Mouse (Mus musculus) left cerebral cortex, adult 8-10 months (tissue): Measurements from ENCODE around the gene Defb13. TPM values are rescaled to one million over a fixed set of nuclear protein-coding genes. Genes with fewer than 3 reads are reported as not detected.
"Not testable (repeated sequence)": the region's sequence is repeated elsewhere in the genome, so short reads cannot be mapped to it uniquely, and the experiment has no call there.

ENCODE experiments used
- DNase-seq, 2 experiments: peaks; one replicate each; pipeline ENCODE4 v3.0.0; 2022; ENCODE audit warnings: low spot score in 2 of 2
- total RNA-seq, 4 experiments: library from RNA; stranded (reverse); gene quantifications; 2 replicates each; pipeline ENCODE4 v1.2.4; 2022

Gene Defb13
- not detected for total RNA-seq

DNA sequence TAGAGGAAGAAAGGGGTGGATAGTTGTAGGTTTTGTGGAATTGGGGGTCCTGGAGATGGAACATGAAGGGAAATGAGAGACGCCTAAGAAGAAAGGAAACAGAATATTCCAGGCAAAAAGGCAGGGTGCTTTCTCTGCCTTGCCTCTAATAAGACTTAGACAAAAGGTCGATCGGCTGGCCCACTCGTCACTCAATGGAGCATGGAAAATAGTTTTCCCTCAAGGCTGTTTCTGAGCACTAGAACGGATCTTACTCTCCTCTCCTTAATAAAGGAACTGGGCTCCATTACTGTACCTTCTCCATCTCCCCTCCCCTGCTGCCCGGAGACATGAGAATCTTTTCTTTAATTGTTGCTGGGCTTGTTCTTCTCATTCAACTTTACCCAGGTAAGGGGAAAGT lies at the start of gene Defb13:
Defb13 (plus strand) TSS at position 301 of the 400 bp plus-strand sequence.
- DNase-seq: no peak

DNA sequence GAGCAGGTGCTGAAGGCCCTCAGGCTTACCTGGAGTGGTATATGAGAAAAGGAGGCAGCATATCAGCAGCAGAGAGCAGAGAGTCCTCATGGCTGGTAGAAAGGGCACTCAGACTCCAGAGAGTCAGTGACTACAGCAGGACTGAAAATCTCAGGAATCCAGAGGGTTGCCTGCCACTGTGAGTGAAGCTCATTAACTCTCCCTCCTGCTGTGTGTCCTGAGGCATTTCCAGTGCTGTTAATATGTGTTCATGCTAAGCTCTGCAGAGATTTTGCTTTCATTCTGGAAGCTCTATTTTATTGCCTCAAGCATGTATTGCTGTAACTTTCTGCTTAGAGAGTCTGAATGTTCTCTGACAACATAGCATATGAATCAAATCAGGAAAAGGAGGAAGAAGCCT lies 40.3 kb upstream of the Defb13 start, which contains the start of gene Defb11:
Defb11 (minus strand) TSS at position 123 of the 400 bp plus-strand sequence.
- DNase-seq: not testable (repeated sequence)

DNA sequence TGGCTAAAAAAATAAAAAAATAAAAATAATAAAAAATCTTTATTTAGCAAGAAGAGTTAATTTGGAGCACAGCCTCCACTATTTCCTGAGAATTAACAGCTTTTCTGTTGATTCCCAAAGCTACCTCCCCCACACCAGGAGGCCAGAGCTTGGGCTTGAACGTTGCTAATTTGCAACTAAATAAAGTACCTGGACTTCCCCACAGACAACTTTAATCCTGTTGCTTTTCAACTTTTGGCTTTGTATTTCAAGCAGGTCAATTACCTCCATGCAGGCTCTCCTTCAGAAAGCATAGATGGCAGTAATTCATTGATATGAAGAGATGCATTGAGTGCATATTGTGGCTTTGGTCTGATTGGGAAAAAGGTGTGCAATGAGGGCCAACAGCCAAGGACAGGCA lies 34.6 kb upstream of the Defb13 start:
- no peak for DNase-seq

DNA sequence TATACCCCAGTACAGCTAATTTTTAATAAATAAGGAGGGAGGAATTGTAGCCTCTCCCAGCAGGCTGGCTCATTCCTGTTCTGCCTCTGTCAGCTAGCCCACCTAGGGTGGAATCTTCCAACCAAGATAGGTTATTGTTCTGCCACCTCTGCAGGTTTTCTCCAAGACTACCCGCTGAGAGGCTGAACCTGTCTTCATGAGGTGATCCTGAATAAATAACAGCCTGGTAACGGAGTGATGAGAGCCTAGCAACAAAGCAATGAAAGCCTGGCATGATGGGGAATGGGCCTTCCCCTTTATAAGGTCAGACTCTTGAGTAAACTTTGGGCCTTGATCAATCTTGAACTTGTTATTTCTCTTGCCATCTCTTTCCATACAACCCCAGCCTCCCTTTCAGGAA lies 34.0 kb upstream of the Defb13 start:
- no peak for DNase-seq

DNA sequence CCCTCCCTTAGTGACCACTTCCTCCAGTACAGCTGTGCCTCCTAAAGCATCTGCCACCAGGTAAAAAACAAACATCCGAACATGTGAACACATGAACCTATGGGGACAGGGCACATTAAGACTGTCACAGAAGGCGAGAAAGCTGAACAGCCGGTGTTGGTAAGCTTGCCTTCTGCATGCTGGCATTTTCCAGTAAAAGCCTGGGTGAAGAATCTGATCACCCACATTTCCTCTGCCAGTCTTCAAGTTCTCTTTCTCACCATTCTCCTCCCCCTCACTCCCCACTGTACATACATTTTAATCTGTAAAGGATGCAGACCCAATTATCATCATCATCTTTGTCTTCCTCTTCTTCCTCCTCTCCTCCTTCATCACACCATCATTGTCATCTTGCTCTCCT lies 30.9 kb upstream of the Defb13 start:
- peak in 1 of 2 experiments; percentile 8 for DNase-seq

DNA sequence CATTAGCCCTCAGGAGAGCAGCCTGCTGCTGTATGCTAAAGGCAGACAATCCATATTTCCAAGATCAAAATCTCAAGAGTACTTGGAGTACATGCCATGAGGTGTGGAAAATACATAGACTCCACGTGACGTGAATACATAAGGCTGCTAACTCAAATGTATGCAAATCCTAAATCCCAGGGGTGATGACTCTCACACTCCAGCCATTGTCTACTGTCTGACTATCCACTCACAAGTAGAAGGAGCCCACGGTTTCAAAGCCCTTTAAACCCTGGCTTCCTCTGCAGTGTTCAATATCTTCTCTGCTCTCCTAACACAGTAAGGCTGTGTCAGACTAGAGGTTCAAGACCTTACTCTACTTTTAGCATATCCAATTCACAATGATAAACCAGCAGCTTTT lies 15.8 kb upstream of the Defb13 start:
- not testable (repeated sequence) for DNase-seq

DNA sequence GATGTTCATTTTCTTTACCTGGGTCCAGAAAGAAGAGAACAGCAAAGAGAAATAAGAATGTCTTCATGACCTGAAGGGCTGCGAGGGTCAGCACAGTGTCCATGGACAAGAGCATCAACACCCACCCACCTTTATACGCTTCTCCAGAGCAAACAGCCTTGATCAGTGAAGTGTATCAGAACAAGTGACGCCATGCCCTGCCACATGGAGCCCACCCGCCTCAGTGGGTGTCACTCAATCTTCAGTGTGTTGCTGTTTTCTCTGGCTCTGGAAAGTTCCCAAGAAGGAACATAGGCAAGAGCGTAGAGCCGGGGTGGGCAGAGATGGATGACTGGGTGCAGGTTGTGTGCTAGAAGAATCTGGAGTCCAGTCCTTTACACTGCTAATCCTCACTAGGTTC lies 14.0 kb upstream of the Defb13 start, which contains the start of gene Defb15:
Defb15 (minus strand) TSS at position 101 of the 400 bp plus-strand sequence.
- no peak for DNase-seq

DNA sequence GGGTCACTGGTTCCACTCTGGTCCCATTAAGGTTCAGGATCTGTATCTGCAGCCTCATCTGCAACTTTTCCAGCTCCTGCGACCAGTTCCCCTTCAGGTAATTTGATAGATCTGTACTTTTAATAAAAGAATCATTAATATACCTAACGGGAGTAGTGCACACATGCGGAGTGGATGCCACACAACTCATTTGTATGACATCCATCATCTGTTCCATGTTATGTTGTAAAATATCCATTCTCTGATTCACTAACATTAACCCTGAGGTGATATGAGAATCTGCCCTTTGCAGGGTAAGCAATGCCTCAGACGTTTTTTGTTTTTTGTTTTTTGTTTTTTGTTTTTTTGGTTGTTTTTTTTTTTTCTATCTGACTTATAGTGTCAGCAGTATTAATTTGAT lies 8.5 kb upstream of the Defb13 start, which contains the start of gene Defb35:
Defb35 (plus strand) TSS at position 301 of the 400 bp plus-strand sequence.
- not testable (repeated sequence) for DNase-seq

DNA sequence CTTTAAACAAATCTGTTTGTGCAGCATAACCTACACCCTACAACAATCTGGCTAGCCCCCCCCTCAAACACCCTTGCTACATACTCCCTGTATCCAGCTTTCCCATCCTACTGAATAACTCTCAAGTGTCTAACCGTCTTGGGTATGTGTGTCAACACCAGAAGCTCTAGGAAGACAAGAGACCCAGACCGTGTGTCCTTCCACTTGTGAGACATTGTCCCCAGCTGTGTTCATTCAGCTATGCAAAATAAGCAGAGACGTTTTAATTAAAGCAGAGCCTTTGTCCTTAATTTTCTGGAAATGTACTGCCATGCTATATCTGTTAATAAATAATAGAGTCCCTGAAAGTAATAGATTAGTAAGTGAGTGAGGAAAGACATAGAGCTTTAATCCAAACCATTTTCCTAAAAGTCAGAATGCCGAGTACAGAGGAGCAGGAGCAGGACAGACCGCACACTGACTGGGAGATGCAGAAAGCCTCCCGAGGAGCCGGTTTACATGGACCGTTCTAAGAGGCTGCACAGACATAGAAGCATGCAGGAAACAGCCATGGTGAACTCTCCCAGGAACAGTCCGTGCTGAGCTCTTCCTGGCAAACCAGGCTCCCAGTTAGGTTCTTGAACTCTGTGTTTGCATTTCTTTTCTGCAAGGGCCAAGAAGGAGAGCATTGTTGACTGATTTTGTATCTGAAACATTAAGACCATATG lies 902 bp downstream of the Defb13 start:
- DNase-seq: no peak

DNA sequence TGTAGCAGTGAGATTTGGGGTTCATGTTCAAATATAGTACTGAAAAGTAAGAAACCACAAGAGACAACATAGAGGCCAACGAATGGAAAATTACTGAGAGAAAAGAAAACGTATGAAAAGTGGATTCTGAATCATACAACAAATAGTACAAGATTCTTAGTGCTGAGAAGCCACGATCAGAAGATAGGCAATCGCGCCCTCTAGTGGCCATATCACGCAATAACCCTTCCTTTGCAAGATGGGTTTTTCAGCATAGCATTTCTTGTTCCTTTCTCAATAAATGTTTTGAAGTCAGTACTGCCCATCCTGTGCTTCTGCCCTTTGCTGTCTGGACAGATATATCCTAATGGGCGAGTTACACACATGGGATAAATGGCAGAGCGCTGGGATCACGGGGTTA lies 8.8 kb downstream of the Defb13 start:
- peak; percentile 8 to 34 for DNase-seq

DNA sequence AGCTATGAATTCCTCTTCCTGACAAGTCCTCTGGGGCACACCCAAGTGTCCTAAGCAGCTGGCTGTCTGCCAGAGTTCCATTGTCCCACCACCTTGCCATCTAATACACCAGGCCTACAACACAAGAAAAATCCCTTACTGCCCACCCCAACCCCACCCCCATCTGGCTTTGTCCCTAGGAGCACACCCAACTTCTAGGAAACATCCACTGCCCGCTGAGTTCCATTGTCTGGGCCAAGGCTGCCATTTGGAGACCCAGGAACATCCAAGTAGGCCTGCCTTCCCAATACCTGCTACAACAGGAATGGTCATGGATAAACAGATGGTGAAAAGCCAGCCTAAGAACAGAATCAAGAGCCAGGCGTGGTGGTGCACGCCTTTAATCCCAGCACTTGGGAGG lies 9.8 kb downstream of the Defb13 start:
- DNase-seq: no peak

DNA sequence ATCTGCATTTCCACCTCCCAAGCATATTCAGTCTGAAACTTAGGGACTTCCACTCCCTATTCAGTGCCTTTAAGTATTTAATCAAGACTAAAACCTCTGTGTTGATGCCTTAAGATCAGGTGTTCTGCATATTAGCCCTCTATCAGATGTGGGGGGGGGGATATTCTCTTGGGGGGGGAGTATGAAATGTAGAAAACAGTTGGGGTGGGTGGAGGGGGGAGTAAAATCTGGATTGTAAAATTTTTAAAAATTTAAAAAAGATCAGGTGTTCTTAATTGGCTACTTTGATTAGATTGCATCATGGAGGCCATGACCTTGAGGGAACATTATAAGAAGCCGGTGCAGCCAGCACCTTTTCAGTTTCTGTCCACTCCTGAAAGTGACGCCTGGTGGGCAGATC lies 11.9 kb downstream of the Defb13 start, which contains the start of gene Fam90a1a:
Fam90a1a (plus strand) TSS at position 301 of the 400 bp plus-strand sequence.
- no peak for DNase-seq

DNA sequence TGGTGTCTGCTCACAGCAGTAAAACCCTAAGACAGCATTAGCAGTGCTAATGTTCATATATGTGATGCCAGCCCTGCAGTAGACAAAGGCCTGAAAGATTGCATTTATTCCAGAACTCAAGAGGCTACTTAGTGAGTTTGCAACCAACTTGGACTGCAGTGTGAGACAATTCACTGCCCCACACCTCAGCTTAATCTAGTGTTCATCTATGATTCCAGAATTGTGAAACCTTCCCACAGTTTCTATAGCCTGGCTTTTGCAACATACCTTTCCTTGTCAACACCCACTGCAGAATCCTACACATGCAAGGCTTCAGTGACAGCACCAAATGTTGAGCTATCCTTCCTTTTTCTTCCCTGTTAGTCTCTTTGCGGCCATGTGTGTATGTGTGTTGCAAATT lies 20.1 kb downstream of the Defb13 start:
- no peak for DNase-seq

DNA sequence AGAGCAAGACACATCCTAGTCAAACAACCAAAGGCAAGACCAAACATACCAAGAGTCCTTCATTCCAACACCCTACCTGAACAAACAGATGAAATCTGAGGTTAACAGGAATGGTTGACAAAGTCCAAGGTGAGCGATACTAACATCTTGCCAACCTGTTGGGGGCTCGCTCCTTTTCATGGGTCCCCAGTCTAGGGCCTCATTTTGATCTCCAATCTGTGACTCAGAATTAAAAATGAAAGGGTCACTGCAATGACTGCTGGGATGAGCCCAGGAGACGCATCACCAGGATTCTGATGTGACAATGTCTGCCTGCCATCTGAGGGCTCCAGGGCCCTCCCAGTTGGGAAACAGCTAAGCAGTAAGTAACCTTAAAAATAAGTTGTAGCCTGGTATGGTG lies 22.9 kb downstream of the Defb13 start, which contains the start of gene Ccdc70:
Ccdc70 (plus strand) TSS at position 301 of the 400 bp plus-strand sequence.
- DNase-seq: no peak

DNA sequence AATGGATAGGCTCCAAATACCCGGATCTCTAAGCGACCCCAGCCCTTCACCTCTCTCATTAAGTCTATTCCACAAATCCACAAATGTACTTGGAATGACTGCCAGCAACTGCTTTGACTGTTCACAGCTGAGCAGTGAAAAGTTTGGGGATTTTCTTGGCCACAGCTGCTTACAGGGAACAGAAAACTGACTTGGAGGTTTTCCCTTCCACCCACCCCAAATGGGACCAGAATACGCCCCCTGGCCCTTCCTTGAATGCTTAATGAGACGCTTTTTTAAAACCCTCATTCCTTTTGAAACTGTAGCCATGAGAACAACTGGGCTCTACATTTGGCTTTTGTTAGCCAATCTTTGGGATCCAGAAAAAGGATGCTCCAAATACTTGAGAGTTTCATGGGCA lies 31.6 kb downstream of the Defb13 start:
- peak in 1 of 2 experiments; percentile 51 for DNase-seq

DNA sequence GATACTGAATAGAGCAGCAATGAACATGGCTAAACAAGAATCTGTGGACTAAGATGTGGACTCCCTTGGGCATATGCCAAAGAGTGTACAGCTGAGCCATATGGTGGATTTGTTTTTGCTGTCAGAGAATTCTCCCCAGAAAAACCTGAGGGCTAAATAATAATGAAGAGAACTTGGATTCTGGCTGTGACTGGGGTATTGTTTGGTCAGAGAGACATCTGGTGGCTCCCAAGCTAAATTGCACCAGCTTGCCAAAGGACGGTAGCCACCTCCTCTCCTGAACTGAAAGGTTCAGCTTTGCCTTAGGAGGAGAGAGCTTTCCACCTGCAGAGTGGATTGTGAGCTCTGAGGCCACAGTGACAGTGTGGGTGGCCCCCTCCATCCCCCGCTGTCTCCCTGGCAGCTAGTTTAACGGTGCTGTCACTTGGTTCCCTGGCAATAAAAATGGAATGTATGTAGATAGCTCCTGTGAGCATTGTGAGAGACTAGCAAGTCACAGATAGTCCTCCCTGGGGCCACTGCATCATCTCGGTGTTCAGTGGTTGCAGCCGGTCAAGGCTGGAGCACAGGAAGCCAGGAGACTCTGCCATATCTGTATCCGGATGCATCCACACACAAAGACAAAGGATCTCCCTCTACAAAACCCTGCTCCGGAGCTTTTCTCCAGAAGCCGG lies 35.2 kb downstream of the Defb13 start:
- DNase-seq: peak in 1 of 2 experiments; percentile 23

DNA sequence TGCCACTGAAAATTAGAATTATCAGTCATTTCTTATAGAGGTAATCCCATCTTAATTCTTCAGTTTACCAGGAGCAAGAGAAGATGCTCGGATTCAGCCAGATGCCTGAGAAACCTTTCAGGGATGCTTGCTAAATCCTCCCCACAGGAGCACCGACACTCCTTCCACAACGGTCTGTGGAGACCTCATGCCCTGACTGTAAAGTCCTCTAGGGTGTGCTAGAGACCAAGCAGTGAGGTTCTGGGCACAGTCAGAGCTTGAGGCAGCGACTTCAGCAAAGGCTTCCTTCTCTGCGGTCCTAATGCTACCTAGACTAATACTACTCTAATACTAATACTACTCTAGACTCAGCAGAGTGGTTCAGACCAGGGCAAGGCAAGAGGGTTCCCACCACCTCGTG lies 45.6 kb downstream of the Defb13 start:
- peak; percentile 19 to 21 for DNase-seq

DNA sequence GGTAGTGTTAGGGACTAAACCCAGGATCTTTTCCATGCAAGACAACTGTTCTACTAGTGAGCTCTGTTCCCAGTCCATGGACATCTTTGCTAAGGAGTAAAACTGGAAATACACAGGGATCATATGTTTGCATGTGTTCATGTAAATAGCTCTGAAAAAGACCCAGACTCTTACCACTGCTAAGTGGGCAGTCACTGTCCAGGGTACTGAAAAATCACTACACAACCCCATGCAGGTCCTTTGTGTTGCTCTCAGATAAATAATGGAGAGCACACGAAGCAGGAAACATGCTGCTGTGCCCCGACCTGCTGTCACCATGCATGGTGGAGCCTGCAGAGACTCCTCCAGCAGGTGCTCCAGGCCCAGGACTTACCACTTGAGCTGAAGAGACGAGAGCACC lies 48.6 kb downstream of the Defb13 start:
- no peak for DNase-seq
